ENCODE assay signal across 22 mouse cellular contexts in genomic region chr13:79182630-79183412, GRCm38 (mm10).
DNase-seq lines count a peak whose midpoint lies in the region; ATAC-seq and TF ChIP-seq lines count a peak whose summit lies in the region.
"Had no signal": no experiment of that assay in that cellular context is flagged by ENCODE, and none has a peak within 500 bp of the region (broad histone marks: within the 10 kb centered on the region; RNA-seq: fewer than 3 reads in every experiment).

No protein-coding gene starts in this region.

- TF ChIP-seq CTCF in forebrain, postnatal 0 days (IDR thresholded peaks at IDR 0.05; ENCODE audit: low read depth): no peak
- TF ChIP-seq CTCF in heart, adult 2 months (IDR thresholded peaks at IDR 0.05): no peak

- no peaks in the 10 kb centered on the region for H3K9me3 ChIP-seq in embryonic facial prominence, embryonic 14.5 days (ENCODE audit: control insufficient read depth, low read length)
- H3K9me3 ChIP-seq in embryonic facial prominence, embryonic 10.5 days: no peaks in the 10 kb centered on the region
- no peaks in the 10 kb centered on the region for H3K9me3 ChIP-seq in forebrain, postnatal 0 days (ENCODE audit: low read length)
- H3K9me3 ChIP-seq in heart, embryonic 11.5 days (replicated peaks; ENCODE audit: control insufficient read depth, low read length): no peaks in the 10 kb centered on the region
- H3K9me3 ChIP-seq: G1E; hindbrain, embryonic 12.5 days; kidney, embryonic 15.5 days had no signal

- DNase-seq in embryonic facial prominence, embryonic 14.5 days (ENCODE audit: low spot score): peak; percentile 2
- DNase-seq in embryonic facial prominence, embryonic 10.5 days (ENCODE audit: low spot score): no peak
- DNase-seq in layer of hippocampus, adult 9-11 months: peak; percentile 5
- DNase-seq in layer of hippocampus, adult 9-10 months (ENCODE audit: low spot score): no peak
- peak; percentile 5 for DNase-seq in adipocyte (ENCODE audit: low spot score)
- peak; percentile 42 for DNase-seq in forebrain, postnatal 0 days
- no peak for DNase-seq in heart, adult 2 months
- DNase-seq: adrenal gland, postnatal 10 days; cerebellum, adult 9-10 months; gastrocnemius, adult 2 months; kidney, postnatal 36 days; right cerebral cortex, postnatal 25 days; spleen, adult 18-20 months had no signal

- H3K27ac ChIP-seq in embryonic facial prominence, embryonic 14.5 days (replicated peaks; ENCODE audit: low read depth, low read length): no peak overlapping the region
- H3K27ac ChIP-seq in embryonic facial prominence, embryonic 10.5 days (replicated peaks): no peak overlapping the region
- H3K27ac ChIP-seq in forebrain, postnatal 0 days (ENCODE audit: low read depth, low read length): no peak overlapping the region
- no peak overlapping the region for H3K27ac ChIP-seq in heart, embryonic 11.5 days (ENCODE audit: low read depth, low read length)
- H3K27ac ChIP-seq in heart, adult 2 months: no peak overlapping the region
- H3K27ac ChIP-seq: gastrocnemius, adult 2 months; hindbrain, embryonic 12.5 days; kidney, embryonic 15.5 days; macrophage had no signal

- no peak overlapping the region for H3K4me2 ChIP-seq in embryonic facial prominence, embryonic 14.5 days (ENCODE audit: low read depth, low read length)
- no peak overlapping the region for H3K4me2 ChIP-seq in forebrain, postnatal 0 days (ENCODE audit: low read depth)
- H3K4me2 ChIP-seq in heart, embryonic 11.5 days: no peak overlapping the region
- H3K4me2 ChIP-seq: hindbrain, embryonic 12.5 days; kidney, embryonic 15.5 days had no signal

- no peak for ATAC-seq in embryonic facial prominence, embryonic 14.5 days (ENCODE audit: low read depth)
- ATAC-seq in forebrain, postnatal 0 days: peak; percentile 59; the same call in 1 of the 2 replicates
- ATAC-seq in heart, embryonic 11.5 days (replicated peaks; ENCODE audit: insufficient number of reproducible peaks, low FRiP score, low TSS enrichment): no peak
- ATAC-seq: activated CD4-positive, CD25-positive, alpha-beta regulatory T cell, adult 4 months; intestine, postnatal 0 days; lung, postnatal 0 days had no signal

- no peak overlapping the region for H3K4me3 ChIP-seq in embryonic facial prominence, embryonic 14.5 days (ENCODE audit: low read depth, low read length)
- no peak overlapping the region for H3K4me3 ChIP-seq in embryonic facial prominence, embryonic 10.5 days
- H3K4me3 ChIP-seq in forebrain, postnatal 0 days (ENCODE audit: low read depth, low read length): no peak overlapping the region
- H3K4me3 ChIP-seq in heart, embryonic 11.5 days (ENCODE audit: low read depth, low read length): no peak overlapping the region
- H3K4me3 ChIP-seq in heart, adult 2 months: no peak overlapping the region
- H3K4me3 ChIP-seq: gastrocnemius, adult 2 months; hindbrain, embryonic 12.5 days; kidney, embryonic 15.5 days had no signal

- intact Hi-C loops in heart, adult 2 months (cut with DNase I): loop anchor here (5.0 kb wide), 1 partner anchor 821 kb away; no protein-coding TSS in a partner anchor

- H3K79me2 ChIP-seq in heart, adult 2 months (replicated peaks; ENCODE audit: control insufficient read depth, insufficient read depth, low read length): no peaks in the 10 kb centered on the region

- no peak for TF ChIP-seq EP300 in heart, adult 2 months (IDR thresholded peaks at IDR 0.05; ENCODE audit: insufficient read depth, low read depth, low read length)

- H3K36me3 ChIP-seq in embryonic facial prominence, embryonic 14.5 days (ENCODE audit: control insufficient read depth, insufficient read depth, low read length): no peaks in the 10 kb centered on the region
- no peaks in the 10 kb centered on the region for H3K36me3 ChIP-seq in embryonic facial prominence, embryonic 10.5 days (replicated peaks)
- no peaks in the 10 kb centered on the region for H3K36me3 ChIP-seq in forebrain, postnatal 0 days (ENCODE audit: insufficient read depth)
- no peaks in the 10 kb centered on the region for H3K36me3 ChIP-seq in heart, embryonic 11.5 days (ENCODE audit: control insufficient read depth, insufficient read depth, low read length)
- H3K36me3 ChIP-seq in heart, adult 2 months (ENCODE audit: control insufficient read depth, insufficient read depth, low read length): no peaks in the 10 kb centered on the region
- H3K36me3 ChIP-seq: G1E; hindbrain, embryonic 12.5 days; kidney, embryonic 15.5 days had no signal

- no peaks in the 10 kb centered on the region for H3K27me3 ChIP-seq in embryonic facial prominence, embryonic 14.5 days (replicated peaks; ENCODE audit: control insufficient read depth, insufficient read depth, low read length)
- H3K27me3 ChIP-seq in embryonic facial prominence, embryonic 10.5 days (replicated peaks; ENCODE audit: low read depth, poor library complexity, severe bottlenecking): no peaks in the 10 kb centered on the region
- no peaks in the 10 kb centered on the region for H3K27me3 ChIP-seq in forebrain, postnatal 0 days (ENCODE audit: insufficient read depth, low read length)
- H3K27me3 ChIP-seq in heart, embryonic 11.5 days (ENCODE audit: control insufficient read depth, insufficient read depth, low read length): no peaks in the 10 kb centered on the region
- H3K27me3 ChIP-seq in heart, adult 2 months (ENCODE audit: control insufficient read depth, insufficient read depth, low read length): no peaks in the 10 kb centered on the region
- H3K27me3 ChIP-seq: CH12.LX; hindbrain, embryonic 12.5 days; kidney, embryonic 15.5 days had no signal

- 68% methylated on average over 6 of the region's 6 CpGs for WGBS in embryonic facial prominence, embryonic 14.5 days
- WGBS in embryonic facial prominence, embryonic 10.5 days: 89% methylated on average over 6 of the region's 6 CpGs
- WGBS in forebrain, postnatal 0 days: 30% methylated on average over 6 of the region's 6 CpGs
- WGBS in heart, embryonic 11.5 days (ENCODE audit: insufficient replicate concordance): 76% methylated on average over 6 of the region's 6 CpGs
- WGBS in heart, adult 2 months: 71% methylated on average over 6 of the region's 6 CpGs

- H3K4me1 ChIP-seq in embryonic facial prominence, embryonic 14.5 days (ENCODE audit: control insufficient read depth, insufficient read depth, low read length): no peaks in the 10 kb centered on the region
- no peaks in the 10 kb centered on the region for H3K4me1 ChIP-seq in embryonic facial prominence, embryonic 10.5 days
- H3K4me1 ChIP-seq in forebrain, postnatal 0 days (ENCODE audit: insufficient read depth): no peaks in the 10 kb centered on the region
- no peaks in the 10 kb centered on the region for H3K4me1 ChIP-seq in heart, embryonic 11.5 days (ENCODE audit: control insufficient read depth, insufficient read depth, low read length)
- H3K4me1 ChIP-seq in heart, adult 2 months (ENCODE audit: control insufficient read depth, insufficient read depth, low read length): no peaks in the 10 kb centered on the region
- H3K4me1 ChIP-seq: hindbrain, embryonic 12.5 days; kidney, embryonic 15.5 days had no signal

- TF ChIP-seq POLR2A in heart, adult 2 months (IDR thresholded peaks at IDR 0.05; ENCODE audit: insufficient read depth, low read depth, low read length): no peak

- no peak overlapping the region for H3K9ac ChIP-seq in embryonic facial prominence, embryonic 14.5 days (ENCODE audit: low read depth, low read length)
- no peak overlapping the region for H3K9ac ChIP-seq in forebrain, postnatal 0 days
- H3K9ac ChIP-seq in heart, embryonic 11.5 days (ENCODE audit: low read depth, low read length): no peak overlapping the region
- H3K9ac ChIP-seq in heart, adult 2 months (ENCODE audit: low read depth, low read length): no peak overlapping the region
- H3K9ac ChIP-seq: hindbrain, embryonic 12.5 days; kidney, embryonic 15.5 days had no signal

Comparison
In these comparisons a context has a peak if more than half of its experiments do, and no peak if none do; other contexts are left out.
1. DNase-seq: peak in embryonic facial prominence, embryonic 14.5 days (single experiment), layer of hippocampus, adult 9-11 months (single experiment), adipocyte (single experiment) and forebrain, postnatal 0 days (single experiment); none in embryonic facial prominence, embryonic 10.5 days (single experiment), layer of hippocampus, adult 9-10 months (single experiment) and heart, adult 2 months (0 of 2).